Mouse (Mus musculus): ENCODE measurements around the gene Rasgrp1. TPM values are rescaled to one million over a fixed set of nuclear protein-coding genes. Genes with fewer than 3 reads are reported as not detected.

The Rasgrp1 gene
- polyA plus RNA-seq, 1 experiment from 2014 or later = 2.9 TPM

DNA sequence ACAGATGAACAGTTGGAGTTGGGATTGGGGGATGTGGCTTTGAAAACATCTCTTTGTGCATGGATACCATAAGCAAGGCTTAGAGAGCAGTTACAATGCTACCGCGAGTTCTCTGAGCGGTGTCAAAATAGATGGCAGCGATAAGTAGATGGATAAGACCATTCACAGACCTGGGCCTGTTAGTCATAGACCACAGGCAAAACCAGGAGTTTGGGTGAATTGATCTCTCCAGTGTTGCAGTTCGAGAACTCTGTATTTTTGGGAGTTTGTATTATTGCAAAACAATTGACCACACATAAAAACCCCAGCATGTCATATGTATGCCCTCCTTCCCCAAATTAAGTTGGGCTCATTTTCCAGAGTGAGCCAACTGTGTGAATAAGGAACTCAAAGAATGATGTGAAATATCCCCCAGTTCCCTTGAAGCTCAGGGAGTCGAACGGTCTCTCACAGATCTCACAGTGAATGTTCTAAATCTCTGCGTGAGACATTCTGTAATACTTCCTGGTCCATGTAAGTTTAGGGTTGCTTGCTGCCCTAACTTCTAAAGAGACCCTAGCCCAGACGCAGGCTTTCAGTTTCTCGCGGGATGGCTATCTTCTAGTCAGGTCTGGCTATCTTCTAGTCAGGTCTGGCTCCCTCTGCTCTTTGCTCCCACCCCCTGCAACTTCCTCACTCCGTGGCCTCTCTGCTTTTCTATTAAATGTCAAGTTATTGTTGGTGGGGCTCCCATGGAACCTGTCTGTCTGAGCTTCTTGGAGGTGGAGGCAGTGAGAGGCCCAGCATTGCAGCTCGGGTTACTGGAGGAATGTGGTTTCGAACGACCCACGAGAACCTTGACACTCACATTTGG is 43.0 kb downstream of the Rasgrp1 start:
- no peak for ATAC-seq

GRCm38 (mm10) chr2:117288291-117288690 is 54.5 kb downstream of the Rasgrp1 start:
- H3K36me3 ChIP-seq (ENCODE audit: poor library complexity, severe bottlenecking) = no peaks in the 10 kb centered on the region
- H3K4me1 ChIP-seq = 0 out of 2 replicates have a peak, but pooled peaks cover under 1% of the 10 kb centered on the region
- H3K4me3 ChIP-seq = no peak overlapping the region
- no peak overlapping the region for H3K27ac ChIP-seq
- H3K4me2 ChIP-seq = no peak overlapping the region
- H3K27me3 ChIP-seq = no peaks in the 10 kb centered on the region
- ATAC-seq = no peak
- no peak overlapping the region for H3K9ac ChIP-seq
- H3K9me3 ChIP-seq (replicated peaks) = no peaks in the 10 kb centered on the region
- 87% methylated on average over 7 of the region's 7 CpGs for WGBS

More for the DNA sequence above, 43.0 kb downstream of the Rasgrp1 start:
- Histone ChIP-seq H3K4me2 (no peak overlapping the region), H3K4me3 (no peak overlapping the region), H3K36me3 (ENCODE audit: poor library complexity, severe bottlenecking) (no peaks in the 10 kb centered on the region), H3K9me3 (replicated peaks) (no peaks in the 10 kb centered on the region), H3K9ac (no peak overlapping the region), H3K27me3 (no peaks in the 10 kb centered on the region), H3K27ac (no peak overlapping the region), H3K4me1 (no peaks in the 10 kb centered on the region)
- 91% methylated on average over 16 of the region's 16 CpGs for WGBS

DNA sequence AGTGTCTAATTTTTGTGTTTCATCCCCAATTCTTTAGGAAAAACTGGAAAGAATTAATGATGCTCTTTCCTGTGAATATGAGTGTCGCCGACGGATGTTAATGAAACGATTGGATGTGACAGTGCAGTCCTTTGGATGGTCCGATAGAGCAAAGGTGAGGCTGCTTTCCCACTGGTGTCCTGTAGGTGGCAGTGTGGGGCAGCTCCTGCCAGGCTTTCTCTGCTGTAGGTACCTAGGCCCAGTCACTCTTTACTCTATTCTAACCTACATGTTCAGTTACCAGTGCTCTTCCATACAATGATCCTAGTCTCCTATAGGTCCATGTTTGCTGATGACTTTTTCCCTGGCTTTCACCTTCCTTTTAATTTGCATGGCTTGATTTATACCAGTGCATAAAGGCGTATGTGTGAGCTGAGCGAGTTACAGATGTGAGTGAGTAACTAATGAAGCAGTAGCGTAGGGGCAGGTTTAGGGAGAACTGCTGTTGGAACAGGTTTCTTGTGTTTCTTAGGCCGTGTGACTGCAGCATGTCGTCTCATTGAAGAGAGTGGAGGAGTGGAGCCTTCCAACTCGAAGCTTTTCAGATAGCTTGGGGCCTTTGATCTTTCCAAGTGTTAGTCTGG is 78.9 kb downstream of the Rasgrp1 start:
- ATAC-seq = peak; percentile 82
- H3K27me3 ChIP-seq = no peaks in the 10 kb centered on the region
- peaks cover 42% of the 10 kb centered on the region for H3K36me3 ChIP-seq (ENCODE audit: poor library complexity, severe bottlenecking)
- H3K9me3 ChIP-seq (replicated peaks) = no peaks in the 10 kb centered on the region
- 71% methylated on average over 11 of the region's 11 CpGs for WGBS
- H3K9ac ChIP-seq = no peak overlapping the region
- no peaks in the 10 kb centered on the region for H3K4me1 ChIP-seq
- no peak overlapping the region for H3K4me2 ChIP-seq
- no peak overlapping the region for H3K4me3 ChIP-seq
- H3K27ac ChIP-seq = no peak overlapping the region

- H3K4me2 ChIP-seq = no peak overlapping the region
- WGBS = 90% methylated on average over 5 of the region's 5 CpGs
- no peak for ATAC-seq
- no peak overlapping the region for H3K4me3 ChIP-seq
- H3K27ac ChIP-seq = no peak overlapping the region
- H3K36me3 ChIP-seq (ENCODE audit: poor library complexity, severe bottlenecking) = peaks cover 30% of the 10 kb centered on the region
- H3K9ac ChIP-seq = no peak overlapping the region
- no peaks in the 10 kb centered on the region for H3K4me1 ChIP-seq
- H3K9me3 ChIP-seq (replicated peaks) = no peaks in the 10 kb centered on the region
- H3K27me3 ChIP-seq = no peaks in the 10 kb centered on the region
Observed at GRCm38 (mm10) chr2:117262184-117262583, 80.6 kb downstream of the Rasgrp1 start.

DNA sequence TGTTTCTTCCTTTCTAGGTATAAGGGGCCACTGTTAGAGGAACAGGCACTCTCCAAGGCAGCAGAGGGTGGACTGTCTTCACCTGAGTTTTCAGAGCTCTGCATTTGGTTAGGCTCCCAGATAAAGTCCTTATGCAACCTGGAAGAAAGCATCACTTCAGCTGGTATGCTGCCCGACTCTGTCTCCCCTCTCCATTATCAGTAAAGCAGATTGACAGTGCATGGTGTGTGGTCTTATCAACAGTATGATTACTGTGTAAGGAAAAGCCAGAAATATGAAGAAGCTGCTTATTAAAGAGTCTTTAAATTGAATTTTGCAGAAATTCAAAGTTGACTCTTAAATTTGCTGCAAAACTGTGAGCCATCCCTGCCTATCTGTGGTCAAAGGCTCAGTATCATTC is 85.2 kb downstream of the Rasgrp1 start:
- H3K4me1 ChIP-seq = no peaks in the 10 kb centered on the region
- H3K27ac ChIP-seq = no peak overlapping the region
- no peak overlapping the region for H3K4me2 ChIP-seq
- WGBS = 83% methylated on average over 1 of the region's 1 CpGs
- H3K27me3 ChIP-seq = no peaks in the 10 kb centered on the region
- peaks cover 11% of the 10 kb centered on the region for H3K36me3 ChIP-seq (ENCODE audit: poor library complexity, severe bottlenecking)
- no peak overlapping the region for H3K9ac ChIP-seq
- no peak overlapping the region for H3K4me3 ChIP-seq
- ATAC-seq = no peak
- no peaks in the 10 kb centered on the region for H3K9me3 ChIP-seq (replicated peaks)

GRCm38 (mm10) chr2:117255415-117255814 is 87.4 kb downstream of the Rasgrp1 start:
- 85% methylated on average over 2 of the region's 2 CpGs for WGBS
- H3K4me1 ChIP-seq = peaks cover 18% of the 10 kb centered on the region

DNA sequence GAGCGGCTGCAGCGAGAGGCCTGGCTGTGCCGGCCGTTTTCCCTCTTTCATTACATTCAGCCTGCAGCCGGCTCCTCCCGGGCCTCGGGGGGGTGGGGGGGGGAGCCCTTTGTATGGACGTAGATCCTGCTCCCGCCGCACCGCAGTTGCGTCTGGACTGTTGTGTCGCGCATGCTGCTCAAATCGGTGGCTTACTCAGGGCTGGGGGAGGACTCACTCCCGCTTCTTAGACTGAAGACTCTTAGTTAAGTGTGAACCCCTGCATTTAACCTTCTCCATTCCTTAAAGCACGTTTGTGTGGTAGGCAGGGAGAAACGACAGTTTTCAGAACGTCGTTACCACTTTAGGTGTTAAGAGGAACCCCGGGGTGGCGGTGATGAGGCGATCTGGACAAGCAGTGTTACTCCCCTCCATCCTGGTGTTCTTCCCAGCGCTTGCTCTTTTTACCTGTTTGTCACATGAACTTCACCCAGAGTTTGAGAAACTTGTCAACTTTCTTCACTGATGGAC is 92.7 kb downstream of the Rasgrp1 start:
- Histone ChIP-seq H3K27me3 (no peaks in the 10 kb centered on the region), H3K36me3 (ENCODE audit: poor library complexity, severe bottlenecking) (no peaks in the 10 kb centered on the region), H3K9me3 (replicated peaks) (no peaks in the 10 kb centered on the region), H3K9ac (peak overlapping the region; percentile 95), H3K27ac (peak overlapping the region; percentile 86), H3K4me2 (peak overlapping the region; percentile 85), H3K4me3 (peak overlapping the region; percentile 88), H3K4me1 (peaks cover 23% of the 10 kb centered on the region)
- under 1% methylated on average over 24 of the region's 24 CpGs for WGBS
- peak; percentile 67 for ATAC-seq

More at GRCm38 (mm10) chr2:117255415-117255814, 87.4 kb downstream of the Rasgrp1 start:
- H3K4me2 ChIP-seq = no peak overlapping the region
- no peaks in the 10 kb centered on the region for H3K9me3 ChIP-seq (replicated peaks)
- no peak for ATAC-seq
- no peak overlapping the region for H3K27ac ChIP-seq
- H3K36me3 ChIP-seq (ENCODE audit: poor library complexity, severe bottlenecking) = peaks cover 11% of the 10 kb centered on the region
- H3K9ac ChIP-seq = no peak overlapping the region
- H3K4me3 ChIP-seq = no peak overlapping the region
- H3K27me3 ChIP-seq = no peaks in the 10 kb centered on the region

DNA sequence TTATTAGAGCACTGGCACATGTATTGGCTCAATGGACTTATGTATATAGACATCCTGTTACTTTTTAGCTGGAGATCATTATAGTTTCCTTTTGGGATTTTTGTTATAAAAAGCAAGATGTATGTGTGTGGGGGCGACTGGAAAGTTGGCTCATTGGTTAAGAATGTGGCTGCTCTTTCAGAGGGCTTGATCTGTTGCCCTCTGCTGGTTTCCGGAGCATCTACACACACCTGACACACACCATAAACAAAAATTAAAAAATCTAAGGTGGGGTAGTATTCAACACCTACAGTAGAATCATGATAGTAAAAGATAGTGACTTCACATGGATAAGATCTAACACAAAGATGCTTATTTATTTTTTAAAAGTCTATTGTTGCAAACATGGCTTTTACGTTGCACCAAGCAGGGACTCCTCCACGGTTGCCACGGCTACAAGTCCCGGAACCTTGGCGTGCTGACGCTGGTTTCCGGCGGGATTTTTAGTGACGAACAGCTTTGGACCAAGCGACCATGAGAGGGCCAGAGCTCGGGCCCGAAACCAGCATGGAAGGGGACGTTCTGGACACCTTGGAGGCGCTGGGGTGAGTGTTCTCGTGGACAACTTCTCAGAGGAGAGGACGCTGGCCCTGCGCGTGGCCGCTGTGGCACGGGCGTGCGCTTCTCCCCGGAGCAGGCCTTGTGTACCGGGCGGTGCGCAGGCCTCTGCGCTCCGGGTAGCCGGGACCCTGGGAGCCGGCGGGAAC is 93.4 kb downstream of the Rasgrp1 start, which contains the start of gene Fam98b:
Gene Fam98b (plus strand): TSS at position 485 of the 746 bp plus-strand sequence.
- WGBS = 1% methylated on average over 33 of the region's 33 CpGs

GRCm38 (mm10) chr2:117241953-117242352 is 100.8 kb downstream of the Rasgrp1 start:
- no peak overlapping the region for H3K4me2 ChIP-seq
- H3K9me3 ChIP-seq (replicated peaks) = no peaks in the 10 kb centered on the region
- no peaks in the 10 kb centered on the region for H3K36me3 ChIP-seq (ENCODE audit: poor library complexity, severe bottlenecking)
- peaks cover 3% of the 10 kb centered on the region; the same call in 1 of the 2 replicates for H3K27me3 ChIP-seq
- H3K27ac ChIP-seq = no peak overlapping the region
- H3K4me1 ChIP-seq = no peaks in the 10 kb centered on the region
- 79% methylated on average over 4 of the region's 4 CpGs for WGBS
- no peak for ATAC-seq
- H3K4me3 ChIP-seq = no peak overlapping the region
- no peak overlapping the region for H3K9ac ChIP-seq

More for the DNA sequence above, 93.4 kb downstream of the Rasgrp1 start, which contains the start of gene Fam98b:
- peak within 1 kb of the TSS; percentile 85 for H3K4me2 ChIP-seq
- H3K4me1 ChIP-seq = peaks cover 23% of the 10 kb centered on the region
- no peaks in the 10 kb centered on the region for H3K9me3 ChIP-seq (replicated peaks)
- H3K27ac ChIP-seq = peak within 1 kb of the TSS; percentile 86
- peak within 1 kb of the TSS; percentile 95 for H3K9ac ChIP-seq
- no peaks in the 10 kb centered on the region for H3K27me3 ChIP-seq
- ATAC-seq = peak; percentile 98
- H3K4me3 ChIP-seq = peak within 1 kb of the TSS; percentile 88
- no peaks in the 10 kb centered on the region for H3K36me3 ChIP-seq (ENCODE audit: poor library complexity, severe bottlenecking)

GRCm38 (mm10) chr2:117231257-117231656 is 111.5 kb downstream of the Rasgrp1 start:
- peak; percentile 89 for ATAC-seq
- Histone ChIP-seq H3K9ac (no peak overlapping the region), H3K4me2 (no peak overlapping the region), H3K27me3 (0 out of 2 replicates have a peak, but pooled peaks cover 4% of the 10 kb centered on the region), H3K36me3 (ENCODE audit: poor library complexity, severe bottlenecking) (no peaks in the 10 kb centered on the region), H3K4me1 (peaks cover 9% of the 10 kb centered on the region), H3K27ac (no peak overlapping the region), H3K4me3 (no peak overlapping the region), H3K9me3 (replicated peaks) (no peaks in the 10 kb centered on the region)
- 5% methylated on average over 13 of the region's 13 CpGs for WGBS

- Histone ChIP-seq H3K9ac (no peak overlapping the region), H3K36me3 (ENCODE audit: poor library complexity, severe bottlenecking) (no peaks in the 10 kb centered on the region), H3K9me3 (replicated peaks) (no peaks in the 10 kb centered on the region), H3K27me3 (0 out of 2 replicates have a peak, but pooled peaks cover 4% of the 10 kb centered on the region), H3K4me3 (no peak overlapping the region), H3K27ac (no peak overlapping the region), H3K4me2 (no peak overlapping the region), H3K4me1 (peaks cover 9% of the 10 kb centered on the region)
- no peak for ATAC-seq
- WGBS = 79% methylated on average over 7 of the region's 7 CpGs
Observed at GRCm38 (mm10) chr2:117230261-117230660, 112.5 kb downstream of the Rasgrp1 start.

Measured in forebrain, embryonic 13.5 days (tissue).